Mouse (Mus musculus): ENCODE data around the gene Maml3. TPM values are rescaled to one million over a fixed set of nuclear protein-coding genes. Genes with fewer than 3 reads are reported as not detected.
A peak's percentile ranks its signal among the peaks of the same experiment; 100 is the strongest.

The Maml3 gene
- polyA plus RNA-seq, 1 experiment from 2014 or later, result 5.6 TPM

DNA sequence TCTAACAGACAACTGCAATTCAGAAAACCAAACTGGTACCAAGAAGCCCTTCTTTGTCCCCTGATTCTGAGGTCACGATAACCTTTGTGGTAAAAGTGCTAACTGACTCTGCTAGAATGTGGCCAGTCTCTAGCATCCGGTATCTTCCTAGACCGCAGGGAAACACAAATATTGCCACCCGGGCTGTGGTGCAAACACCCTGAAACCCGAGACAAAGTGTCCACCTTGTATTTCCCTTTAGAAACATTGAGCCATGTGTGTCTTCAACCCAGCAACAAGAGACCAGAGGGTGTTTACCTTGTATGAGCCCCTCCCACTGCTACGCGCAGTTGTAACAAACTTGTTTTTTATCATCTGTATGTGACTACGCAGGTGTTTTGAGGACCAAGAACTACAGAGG lies 359.7 kb downstream of the Maml3 start:
- H3K27ac ChIP-seq (ENCODE audit: low read length), result no peak overlapping the region
- no peak overlapping the region for H3K4me2 ChIP-seq (replicated peaks; ENCODE audit: low read depth, low read length)
- no peaks in the 10 kb centered on the region for H3K27me3 ChIP-seq (replicated peaks; ENCODE audit: insufficient read depth, low read length)
- ATAC-seq, result no peak
- H3K9ac ChIP-seq (replicated peaks; ENCODE audit: low read depth), result no peak overlapping the region
- no peaks in the 10 kb centered on the region for H3K9me3 ChIP-seq (ENCODE audit: low read length)
- no peak for TF ChIP-seq EP300 (IDR thresholded peaks at IDR 0.05)
- no peak for TF ChIP-seq CTCF (IDR thresholded peaks at IDR 0.05)
- WGBS, result 62% methylated on average over 8 of the region's 8 CpGs
- no peak for DNase-seq (ENCODE audit: low spot score)
- H3K36me3 ChIP-seq (ENCODE audit: insufficient read depth, low read length), result no peaks in the 10 kb centered on the region
- no peak overlapping the region for H3K4me3 ChIP-seq (ENCODE audit: low read depth, low read length)
- peaks cover 17% of the 10 kb centered on the region for H3K4me1 ChIP-seq (ENCODE audit: insufficient read depth, low read depth, low read length)

DNA sequence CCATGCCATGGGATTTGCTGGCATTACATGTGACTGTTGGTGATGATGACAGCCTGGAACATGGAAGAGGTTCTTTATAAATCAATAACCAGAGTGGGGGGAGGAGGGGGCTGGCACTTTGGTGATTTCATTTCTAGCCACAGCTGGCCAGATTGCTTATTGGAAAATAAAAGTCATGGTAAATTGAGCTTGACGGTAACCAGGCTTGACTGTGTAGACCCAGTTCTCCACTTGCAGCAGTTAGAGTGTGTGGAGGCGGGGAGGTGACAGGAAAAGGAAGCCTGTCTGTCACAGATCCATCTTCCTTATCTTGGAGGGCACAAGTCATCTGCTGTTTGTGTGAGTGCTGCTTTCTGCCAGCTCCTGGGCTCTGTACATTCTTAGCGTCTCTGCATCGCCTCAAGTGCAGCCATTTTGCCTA lies 360.5 kb downstream of the Maml3 start:
- Histone ChIP-seq H3K4me1 (ENCODE audit: insufficient read depth, low read depth, low read length) (peaks cover 14% of the 10 kb centered on the region; the same call in 1 of the 2 replicates), H3K4me2 (replicated peaks; ENCODE audit: low read depth, low read length) (no peak overlapping the region; the same call in 1 of the 2 replicates), H3K9ac (replicated peaks; ENCODE audit: low read depth) (no peak overlapping the region), H3K27me3 (replicated peaks; ENCODE audit: insufficient read depth, low read length) (no peaks in the 10 kb centered on the region), H3K9me3 (ENCODE audit: low read length) (no peaks in the 10 kb centered on the region), H3K4me3 (ENCODE audit: low read depth, low read length) (no peak overlapping the region), H3K36me3 (ENCODE audit: insufficient read depth, low read length) (no peaks in the 10 kb centered on the region), H3K27ac (ENCODE audit: low read length) (no peak overlapping the region)
- WGBS, result 12% methylated on average over 4 of the region's 4 CpGs
- peak; percentile 61 for DNase-seq (ENCODE audit: low spot score)
- ATAC-seq, result peak; percentile 77
- no peak for TF ChIP-seq CTCF (IDR thresholded peaks at IDR 0.05)
- TF ChIP-seq EP300 (IDR thresholded peaks at IDR 0.05), result 0 out of 2 replicates have a peak, but pooled peaks have one; percentile 56

DNA sequence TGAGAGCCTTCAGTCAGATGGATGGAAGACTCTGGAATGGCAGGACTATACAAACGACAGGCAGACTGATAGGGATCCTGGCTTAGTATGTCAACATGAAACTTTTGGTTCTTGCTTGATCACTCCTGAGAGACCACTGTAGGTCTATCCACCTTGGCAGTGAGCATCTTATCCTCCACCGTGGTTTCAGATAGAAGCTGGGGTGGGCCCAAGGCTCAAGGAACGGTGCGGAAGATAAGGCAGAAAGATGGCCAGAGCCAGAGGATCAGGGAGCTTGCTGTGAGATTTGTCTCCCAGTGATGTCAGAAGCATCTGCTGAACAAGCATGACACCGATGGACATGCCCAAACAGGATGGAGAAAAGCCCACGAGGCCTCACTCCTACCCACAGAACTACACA lies 362.5 kb downstream of the Maml3 start:
- H3K4me1 ChIP-seq (ENCODE audit: insufficient read depth, low read depth, low read length), result peaks cover 10% of the 10 kb centered on the region; the same call in 1 of the 2 replicates
- ATAC-seq, result no peak
- no peak overlapping the region for H3K9ac ChIP-seq (replicated peaks; ENCODE audit: low read depth)
- TF ChIP-seq EP300 (IDR thresholded peaks at IDR 0.05), result no peak
- TF ChIP-seq CTCF (IDR thresholded peaks at IDR 0.05), result no peak
- H3K4me3 ChIP-seq (ENCODE audit: low read depth, low read length), result no peak overlapping the region
- H3K36me3 ChIP-seq (ENCODE audit: insufficient read depth, low read length), result no peaks in the 10 kb centered on the region
- no peak for DNase-seq (ENCODE audit: low spot score)
- H3K27ac ChIP-seq (ENCODE audit: low read length), result no peak overlapping the region
- H3K4me2 ChIP-seq (replicated peaks; ENCODE audit: low read depth, low read length), result no peak overlapping the region
- WGBS, result 91% methylated on average over 6 of the region's 6 CpGs
- no peaks in the 10 kb centered on the region for H3K27me3 ChIP-seq (replicated peaks; ENCODE audit: insufficient read depth, low read length)
- H3K9me3 ChIP-seq (ENCODE audit: low read length), result no peaks in the 10 kb centered on the region

DNA sequence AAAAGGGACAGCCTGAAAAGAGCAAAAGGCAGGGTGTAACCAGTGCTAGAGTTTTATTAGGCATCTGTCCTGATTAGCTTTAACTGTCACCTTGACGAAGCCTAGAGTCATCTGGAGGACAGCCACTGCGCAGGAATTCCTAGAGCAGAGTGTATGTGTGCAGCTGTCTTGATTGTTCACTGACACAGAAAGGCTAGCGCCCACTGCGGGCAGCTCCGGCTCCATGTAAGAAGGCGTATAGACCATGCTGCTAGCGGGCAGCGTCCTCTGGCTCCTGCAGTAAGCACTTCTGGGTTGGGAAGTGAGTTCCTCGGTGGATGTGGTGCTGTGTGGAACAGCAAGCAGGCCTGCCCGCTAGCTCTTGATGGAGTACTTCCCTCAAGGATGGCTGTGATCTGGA lies 363.1 kb downstream of the Maml3 start:
- Histone ChIP-seq H3K27me3 (replicated peaks; ENCODE audit: insufficient read depth, low read length) (no peaks in the 10 kb centered on the region), H3K36me3 (ENCODE audit: insufficient read depth, low read length) (no peaks in the 10 kb centered on the region), H3K4me3 (ENCODE audit: low read depth, low read length) (no peak overlapping the region), H3K4me1 (ENCODE audit: insufficient read depth, low read depth, low read length) (peaks cover 10% of the 10 kb centered on the region; the same call in 1 of the 2 replicates), H3K9me3 (ENCODE audit: low read length) (no peaks in the 10 kb centered on the region), H3K4me2 (replicated peaks; ENCODE audit: low read depth, low read length) (no peak overlapping the region), H3K27ac (ENCODE audit: low read length) (no peak overlapping the region), H3K9ac (replicated peaks; ENCODE audit: low read depth) (no peak overlapping the region)
- 0 out of 2 replicates have a peak, but pooled peaks have one; percentile 20 for ATAC-seq
- 65% methylated on average over 10 of the region's 10 CpGs for WGBS
- no peak; the same call in 1 of the 2 replicates for TF ChIP-seq CTCF (IDR thresholded peaks at IDR 0.05)
- no peak for TF ChIP-seq EP300 (IDR thresholded peaks at IDR 0.05)
- no peak for DNase-seq (ENCODE audit: low spot score)

DNA sequence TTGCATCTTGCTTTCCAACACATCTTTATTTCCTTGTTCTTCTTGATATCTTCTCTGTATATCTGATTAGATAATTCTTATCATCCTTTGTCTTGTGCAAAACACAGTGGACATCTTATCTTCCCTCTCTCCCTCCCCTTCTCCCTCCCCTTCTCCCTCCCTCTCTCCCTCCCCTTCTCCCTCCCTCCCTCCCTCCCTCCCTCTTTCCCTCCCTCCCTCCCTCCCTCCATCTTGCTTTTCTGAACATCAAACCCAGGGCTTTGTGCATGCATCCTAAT lies 365.1 kb downstream of the Maml3 start:
- peaks cover 6% of the 10 kb centered on the region; the same call in 1 of the 2 replicates for H3K4me1 ChIP-seq (ENCODE audit: insufficient read depth, low read depth, low read length)
- H3K27ac ChIP-seq (ENCODE audit: low read length), result no peak overlapping the region
- no peak overlapping the region for H3K4me3 ChIP-seq (ENCODE audit: low read depth, low read length)
- no peaks in the 10 kb centered on the region for H3K9me3 ChIP-seq (ENCODE audit: low read length)
- H3K4me2 ChIP-seq (replicated peaks; ENCODE audit: low read depth, low read length), result no peak overlapping the region
- TF ChIP-seq EP300 (IDR thresholded peaks at IDR 0.05) (no peak), CTCF (IDR thresholded peaks at IDR 0.05) (no peak)
- no peaks in the 10 kb centered on the region for H3K36me3 ChIP-seq (ENCODE audit: insufficient read depth, low read length)
- H3K9ac ChIP-seq (replicated peaks; ENCODE audit: low read depth), result no peak overlapping the region
- DNase-seq (ENCODE audit: low spot score) (no peak), ATAC-seq (no peak)
- no peaks in the 10 kb centered on the region for H3K27me3 ChIP-seq (replicated peaks; ENCODE audit: insufficient read depth, low read length)

DNA sequence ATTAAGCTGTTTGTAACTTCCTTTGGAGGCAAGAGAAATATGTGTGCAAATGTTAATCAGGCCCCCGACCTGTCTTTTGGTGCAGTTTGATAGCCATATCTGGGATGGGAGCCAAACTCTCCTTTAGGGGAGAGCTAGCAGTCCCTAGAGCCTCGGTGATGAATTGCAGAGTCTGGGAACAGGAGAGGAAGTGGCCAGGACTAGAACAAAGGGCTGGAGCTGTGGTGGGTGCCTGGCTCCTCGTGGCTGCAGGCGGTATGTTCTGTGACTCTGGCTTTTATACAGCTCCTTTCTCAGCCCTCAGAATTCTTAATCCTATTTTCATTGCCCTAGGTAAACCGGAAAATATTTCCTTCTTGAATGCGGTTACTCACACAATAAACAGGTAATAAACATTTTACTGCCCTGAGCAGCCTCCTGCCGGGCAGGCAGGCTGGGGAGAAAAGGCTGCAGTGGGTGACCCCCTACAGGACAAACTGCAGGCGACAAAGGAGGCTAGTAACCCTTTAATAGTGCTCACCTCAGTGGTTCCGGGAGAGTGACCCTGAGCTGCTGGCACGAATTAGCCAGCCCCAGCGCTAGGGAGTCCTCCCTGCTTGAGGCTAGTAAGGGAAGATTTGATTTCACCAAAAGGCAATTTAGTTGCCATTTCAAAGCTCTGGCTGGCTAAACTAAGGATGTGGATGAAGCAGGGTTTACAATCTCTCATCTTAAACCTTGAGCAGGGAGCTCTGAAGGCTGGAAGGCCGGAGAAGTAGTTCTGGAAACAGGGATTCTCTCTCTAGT lies 365.6 kb downstream of the Maml3 start:
- Histone ChIP-seq H3K4me1 (ENCODE audit: insufficient read depth, low read depth, low read length) (peaks cover 1% of the 10 kb centered on the region; the same call in 1 of the 2 replicates), H3K27ac (ENCODE audit: low read length) (no peak overlapping the region), H3K9ac (replicated peaks; ENCODE audit: low read depth) (no peak overlapping the region), H3K4me2 (replicated peaks; ENCODE audit: low read depth, low read length) (no peak overlapping the region), H3K27me3 (replicated peaks; ENCODE audit: insufficient read depth, low read length) (no peaks in the 10 kb centered on the region), H3K4me3 (ENCODE audit: low read depth, low read length) (no peak overlapping the region), H3K36me3 (ENCODE audit: insufficient read depth, low read length) (no peaks in the 10 kb centered on the region), H3K9me3 (ENCODE audit: low read length) (no peaks in the 10 kb centered on the region)
- TF ChIP-seq CTCF (IDR thresholded peaks at IDR 0.05), result peak; percentile 52
- no peak for TF ChIP-seq EP300 (IDR thresholded peaks at IDR 0.05)
- WGBS, result 30% methylated on average over 12 of the region's 12 CpGs
- DNase-seq (ENCODE audit: low spot score), result peak; percentile 53
- peak; percentile 62 for ATAC-seq

Measured in lung, postnatal 0 days (tissue).